Mouse (Mus musculus) ES-Bruce4 (cell line): ENCODE results near the gene Tlnrd1. TPM values are rescaled to one million over a fixed set of nuclear protein-coding genes. Genes with fewer than 3 reads are reported as not detected.

ENCODE experiments used
- H3K27ac ChIP-seq: 2 replicates; pipeline ENCODE4 v1.5.1; 2012; ENCODE audit warnings: low read length, inconsistent platforms; ENCODE audit not compliant: insufficient read depth
- H3K27me3 ChIP-seq: 2 replicates; pipeline ENCODE4 v1.6.1; 2012; ENCODE audit warnings: mild to moderate bottlenecking, low read length, inconsistent platforms; ENCODE audit not compliant: control insufficient read depth, poor library complexity, insufficient read depth, severe bottlenecking
- H3K36me3 ChIP-seq: 2 replicates; pipeline ENCODE4 v1.6.1; 2012; ENCODE audit warnings: inconsistent platforms, mild to moderate bottlenecking, low read length, moderate library complexity; ENCODE audit not compliant: control insufficient read depth, poor library complexity, insufficient read depth, severe bottlenecking
- H3K4me1 ChIP-seq: one replicate; pipeline ENCODE4 v1.8.1; 2011; ENCODE audit warnings: low read length; ENCODE audit not compliant: control insufficient read depth, insufficient read depth
- H3K4me3 ChIP-seq: 2 replicates; pipeline ENCODE4 v1.5.1; 2011; ENCODE audit warnings: low read depth, mild to moderate bottlenecking, low read length
- H3K9ac ChIP-seq: 2 replicates; pipeline ENCODE4 v1.6.1; 2012; ENCODE audit warnings: low read depth, mild to moderate bottlenecking, inconsistent platforms; ENCODE audit not compliant: poor library complexity, severe bottlenecking
- H3K9me3 ChIP-seq: replicated peaks from 2 replicates; pipeline ENCODE4 v1.6.1; 2012; ENCODE audit warnings: mild to moderate bottlenecking, low read length, inconsistent platforms; ENCODE audit not compliant: control insufficient read depth, poor library complexity, insufficient read depth, severe bottlenecking
- CTCF ChIP-seq: IDR thresholded peaks from one replicate; pipeline ENCODE4 v1.8.1; 2011; ENCODE audit warnings: low read depth, low read length
- EP300 ChIP-seq: IDR thresholded peaks from 2 replicates; pipeline ENCODE4 v1.6.1; 2011; ENCODE audit warnings: low read depth, low read length; ENCODE audit not compliant: insufficient read depth
- POLR2A ChIP-seq: IDR thresholded peaks from one replicate; pipeline ENCODE4 v1.8.1; 2011; ENCODE audit warnings: low read length; ENCODE audit not compliant: insufficient read depth
- polyA plus RNA-seq: library from polyadenylated mRNA; stranded (reverse); fragments of >200 nt; gene quantifications from 2 replicates; pipeline ENCODE4 v1.2.4, GENCODE M21; 2011; ENCODE audit warnings: low read depth; ENCODE audit not compliant: missing spikeins, insufficient read depth, insufficient read length

Tlnrd1 gene
- 17.8 and 19.4 TPM in 2 replicates for polyA plus RNA-seq

DNA sequence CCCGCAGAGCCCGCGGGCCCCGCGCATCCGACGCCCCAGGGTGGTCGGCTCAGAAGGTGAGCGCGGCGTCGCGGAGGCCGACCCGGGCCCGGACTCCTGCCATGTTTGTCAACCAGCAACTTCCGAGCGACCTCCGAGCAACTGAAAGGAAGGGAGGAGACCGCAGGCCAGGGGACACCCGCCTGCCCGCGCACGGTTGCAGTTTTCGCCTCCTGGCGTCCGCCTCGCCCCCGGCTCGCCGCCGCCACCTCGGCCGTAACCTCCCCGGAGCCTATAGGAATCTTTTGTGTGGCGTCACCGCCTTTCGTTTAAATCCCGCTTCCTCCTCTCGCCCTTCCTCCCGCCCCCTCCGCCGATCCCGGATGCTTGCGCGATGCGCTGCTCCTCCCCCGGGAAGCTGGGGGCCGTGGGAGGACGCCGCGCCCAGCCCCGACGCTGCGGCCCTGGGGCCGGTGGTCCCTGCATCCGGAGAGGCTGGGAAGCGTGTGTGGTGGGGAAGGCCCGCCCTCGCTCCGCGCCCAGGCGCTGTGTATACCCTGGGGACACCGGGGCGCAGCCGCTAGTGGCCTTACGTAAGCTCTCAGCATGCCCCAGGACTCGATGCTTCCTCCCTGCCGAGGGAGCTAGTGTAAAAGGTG, at the start of gene Tlnrd1, which contains the start of gene Mesd:
Gene Tlnrd1 (minus strand): TSS at position 285 of the 638 bp plus-strand sequence.
Gene Mesd (plus strand): TSS at position 446 of the 638 bp plus-strand sequence.
- TF ChIP-seq EP300 = 0 out of 2 replicates have a peak, but pooled peaks have one; percentile 19
- no peak for TF ChIP-seq CTCF
- peak; percentile 35 for TF ChIP-seq POLR2A
- Histone ChIP-seq H3K27me3 (no peaks in the 10 kb centered on the region), H3K27ac (peak within 1 kb of the TSS; percentile 94), H3K4me3 (peak within 1 kb of the TSS; percentile 79), H3K9ac (peak within 1 kb of the TSS; percentile 89), H3K36me3 (no peaks in the 10 kb centered on the region; the same call in 1 of the 2 replicates), H3K4me1 (no peaks in the 10 kb centered on the region), H3K9me3 (no peaks in the 10 kb centered on the region)

DNA sequence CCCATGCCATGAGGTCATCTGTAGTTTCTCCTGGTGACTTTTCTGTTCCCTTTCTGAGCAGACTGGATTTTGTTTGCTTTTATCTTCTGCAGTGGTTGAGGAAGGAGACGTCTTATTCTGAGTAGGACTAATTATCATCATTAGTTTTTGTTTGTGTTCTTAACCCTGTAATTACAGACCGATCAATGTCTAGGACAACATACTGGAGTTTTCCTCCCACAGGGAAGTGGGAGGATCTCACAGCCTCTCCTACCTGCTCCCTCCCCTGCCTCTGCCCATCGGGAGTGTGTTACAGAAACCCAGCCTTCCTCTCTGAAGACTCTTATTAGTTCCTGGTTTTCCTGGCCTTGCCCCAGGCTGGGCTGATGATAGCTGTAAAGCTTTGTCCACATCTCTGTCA, 37.5 kb upstream of the Tlnrd1 start:
- no peak for TF ChIP-seq POLR2A
- TF ChIP-seq CTCF = no peak
- TF ChIP-seq EP300 = no peak
- no peaks in the 10 kb centered on the region for H3K36me3 ChIP-seq

DNA sequence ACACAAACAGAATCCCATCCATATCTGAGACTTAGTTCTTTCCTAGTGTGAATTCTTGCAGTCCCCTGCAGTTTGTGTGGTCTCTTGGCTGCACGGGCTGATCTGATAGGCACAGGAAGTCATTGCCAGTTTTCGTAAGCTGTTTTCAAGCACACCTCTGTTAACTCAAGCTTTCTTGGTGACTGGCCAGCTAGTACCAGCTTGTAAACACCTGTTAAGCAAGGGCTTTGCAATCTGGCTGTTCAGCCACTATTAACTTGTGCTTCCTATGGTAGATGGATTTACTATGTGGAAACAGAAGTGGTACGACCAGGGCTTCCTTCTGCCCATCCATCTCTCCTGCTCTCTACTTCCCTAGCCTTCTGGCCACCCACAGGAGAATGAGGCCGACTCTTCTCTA, 36.1 kb upstream of the Tlnrd1 start:
- Histone ChIP-seq H3K27me3 (no peaks in the 10 kb centered on the region), H3K36me3 (no peaks in the 10 kb centered on the region)
- TF ChIP-seq CTCF (no peak), EP300 (no peak), POLR2A (no peak)

More for the DNA sequence above, 37.5 kb upstream of the Tlnrd1 start:
- Histone ChIP-seq H3K4me1 (no peaks in the 10 kb centered on the region), H3K27ac (no peak overlapping the region), H3K9me3 (no peaks in the 10 kb centered on the region; the same call in 1 of the 2 replicates), H3K27me3 (no peaks in the 10 kb centered on the region), H3K9ac (no peak overlapping the region), H3K4me3 (no peak overlapping the region)

DNA sequence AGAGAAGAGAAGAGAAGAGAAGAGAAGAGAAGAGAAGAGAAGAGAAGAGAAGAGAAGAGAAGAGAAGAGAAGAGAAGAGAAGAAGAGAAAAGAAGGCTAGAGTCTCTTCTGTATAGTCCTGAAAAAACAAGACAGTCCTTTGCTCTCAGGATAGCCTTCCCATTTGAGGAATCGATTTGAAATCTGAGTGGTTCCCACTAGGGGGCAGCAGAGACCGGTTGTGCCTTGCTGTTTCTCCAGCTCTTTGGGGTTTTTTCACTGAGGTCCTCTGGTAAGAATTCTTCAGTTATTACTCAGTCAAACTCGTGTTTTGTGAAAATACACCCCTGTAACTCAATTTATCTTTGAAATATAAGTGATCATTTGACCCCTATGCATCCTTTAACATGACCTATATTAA, 30.5 kb upstream of the Tlnrd1 start:
- H3K27me3 ChIP-seq = no peaks in the 10 kb centered on the region
- TF ChIP-seq CTCF (peak; percentile 64), EP300 (no peak), POLR2A (no peak)
- H3K9ac ChIP-seq = no peak overlapping the region
- H3K4me3 ChIP-seq = no peak overlapping the region
- H3K9me3 ChIP-seq = no peaks in the 10 kb centered on the region
- H3K4me1 ChIP-seq = no peaks in the 10 kb centered on the region
- H3K36me3 ChIP-seq = no peaks in the 10 kb centered on the region
- H3K27ac ChIP-seq = no peak overlapping the region

More for the DNA sequence above, 36.1 kb upstream of the Tlnrd1 start:
- Histone ChIP-seq H3K27ac (no peak overlapping the region), H3K4me1 (no peaks in the 10 kb centered on the region), H3K4me3 (no peak overlapping the region), H3K9me3 (no peaks in the 10 kb centered on the region; the same call in 1 of the 2 replicates), H3K9ac (no peak overlapping the region)

DNA sequence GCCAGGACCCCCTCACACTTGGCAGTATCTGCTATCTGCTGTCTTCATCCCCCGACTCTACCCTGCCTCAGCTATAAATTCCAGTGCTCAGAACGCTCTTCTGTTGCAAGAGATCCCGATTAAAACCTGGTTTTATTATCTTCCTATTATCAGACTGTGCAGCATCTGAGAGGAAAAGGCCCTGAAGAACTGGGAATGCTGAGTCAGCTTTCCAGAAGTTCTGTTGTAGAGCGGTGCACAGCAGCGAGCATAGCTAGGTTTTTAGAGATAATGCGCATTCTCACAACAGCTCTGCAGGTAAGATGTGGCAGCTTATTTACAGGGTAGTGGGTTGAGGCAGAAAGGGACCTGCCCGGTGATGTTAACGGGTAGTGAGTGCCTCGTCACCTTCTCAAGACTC, 29.9 kb upstream of the Tlnrd1 start:
- H3K27me3 ChIP-seq = no peaks in the 10 kb centered on the region
- H3K36me3 ChIP-seq = no peaks in the 10 kb centered on the region
- H3K4me3 ChIP-seq = no peak overlapping the region
- no peak overlapping the region for H3K9ac ChIP-seq
- H3K9me3 ChIP-seq = no peaks in the 10 kb centered on the region
- no peak overlapping the region for H3K27ac ChIP-seq
- no peak for TF ChIP-seq EP300
- TF ChIP-seq POLR2A = no peak
- TF ChIP-seq CTCF = no peak
- H3K4me1 ChIP-seq = no peaks in the 10 kb centered on the region

DNA sequence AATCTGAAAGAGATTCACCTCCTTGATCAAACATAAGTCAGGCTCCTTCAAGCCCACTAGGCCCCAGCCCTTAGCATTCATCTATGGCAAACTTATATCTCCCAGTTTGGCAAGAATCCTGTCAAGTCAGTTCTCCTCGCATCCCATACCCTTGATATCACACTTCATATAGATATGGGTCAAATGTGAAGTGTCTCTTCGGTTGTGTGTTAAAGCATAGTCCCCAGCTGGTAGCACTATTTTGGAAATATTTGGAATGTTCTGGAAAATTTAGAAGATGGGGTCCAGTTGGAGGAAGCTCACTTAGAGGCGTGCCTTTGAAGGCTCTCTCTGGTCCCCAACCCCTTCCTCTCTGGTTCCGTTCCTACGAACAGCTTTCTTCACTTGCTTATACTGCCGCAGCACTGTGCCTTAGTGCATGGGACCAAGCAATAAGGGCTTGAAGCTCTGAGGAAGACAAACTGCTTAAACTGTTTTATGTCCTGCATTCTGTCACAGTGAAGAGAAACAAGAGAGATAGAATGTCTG, 29.4 kb upstream of the Tlnrd1 start:
- no peak overlapping the region for H3K9ac ChIP-seq
- H3K27ac ChIP-seq = no peak overlapping the region
- no peaks in the 10 kb centered on the region for H3K4me1 ChIP-seq

More for the DNA sequence above, 29.4 kb upstream of the Tlnrd1 start:
- H3K4me3 ChIP-seq = no peak overlapping the region
- H3K36me3 ChIP-seq = no peaks in the 10 kb centered on the region
- no peaks in the 10 kb centered on the region for H3K9me3 ChIP-seq
- H3K27me3 ChIP-seq = no peaks in the 10 kb centered on the region
- TF ChIP-seq CTCF (no peak), EP300 (no peak), POLR2A (no peak)
